Mouse (Mus musculus) forebrain, embryonic 15.5 days (tissue): Measurements from ENCODE around the gene Adcy4. TPM values are rescaled to one million over a fixed set of nuclear protein-coding genes. Genes with fewer than 3 reads are reported as not detected.

Source experiments
- ATAC-seq: fragments of 200-750 bp; cut with Nextera tagmentation; replicated peaks from 2 replicates; pipeline ENCODE4 v1.8.0; 2017; ENCODE audit warnings: mild to moderate bottlenecking, moderate TSS enrichment, moderate library complexity
- H3K27ac ChIP-seq: fragments of 300-500 bp; sonication (generic); replicated peaks from 2 replicates; pipeline ENCODE4 v1.5.1; 2015; ENCODE audit warnings: mild to moderate bottlenecking, inconsistent platforms
- H3K27me3 ChIP-seq: fragments of 300-500 bp; sonication (generic); 2 replicates; pipeline ENCODE4 v1.6.1; 2015; ENCODE audit warnings: inconsistent platforms
- H3K36me3 ChIP-seq: fragments of 300-500 bp; sonication (generic); 2 replicates; pipeline ENCODE4 v1.6.1; 2015; ENCODE audit warnings: mild to moderate bottlenecking, inconsistent platforms
- H3K4me1 ChIP-seq: fragments of 300-500 bp; sonication (generic); 2 replicates; pipeline ENCODE4 v1.6.1; 2015; ENCODE audit warnings: inconsistent platforms
- H3K4me2 ChIP-seq: fragments of 300-500 bp; sonication (generic); replicated peaks from 2 replicates; pipeline ENCODE4 v1.6.1; 2015; ENCODE audit warnings: mild to moderate bottlenecking, inconsistent platforms
- H3K4me3 ChIP-seq: fragments of 300-500 bp; sonication (generic); 2 replicates; pipeline ENCODE4 v1.5.1; 2015; ENCODE audit warnings: mild to moderate bottlenecking, inconsistent platforms
- H3K9ac ChIP-seq: fragments of 300-500 bp; sonication (generic); replicated peaks from 2 replicates; pipeline ENCODE4 v1.6.1; 2015; ENCODE audit warnings: mild to moderate bottlenecking, inconsistent platforms
- H3K9me3 ChIP-seq: fragments of 300-500 bp; sonication (generic); 2 replicates; pipeline ENCODE4 v1.6.1; 2016; ENCODE audit warnings: inconsistent platforms
- WGBS: fragments of 180-500 bp; shearing (Covaris S2); methylation state at CpG from one replicate; pipeline ENCODE4 v1.1.7; 2015; ENCODE audit warnings: mixed read lengths; 5-methylcytosine and 5-hydroxymethylcytosine counted together
- polyA plus RNA-seq: library from polyadenylated mRNA; unstranded; fragments of >200 nt; fragmentation: Nextera tagmentation; extraction: Ambion mirVana; gene quantifications from 2 replicates; pipeline ENCODE4 v1.2.1, GENCODE M21; 2015

Gene Adcy4
- 2.9 and 4.0 TPM in 2 replicates for polyA plus RNA-seq

- peak within 1 kb of the TSS; percentile 10; the same call in 1 of the 2 replicates for H3K9ac ChIP-seq
- H3K36me3 ChIP-seq = no peaks in the 10 kb centered on the region
- peaks cover 15% of the 10 kb centered on the region for H3K4me1 ChIP-seq
- no peak within 1 kb of the TSS; the same call in 1 of the 2 replicates for H3K27ac ChIP-seq
- no peaks in the 10 kb centered on the region for H3K9me3 ChIP-seq
- peak within 1 kb of the TSS; percentile 41 for H3K4me2 ChIP-seq
- H3K27me3 ChIP-seq = peaks cover 73% of the 10 kb centered on the region
- H3K4me3 ChIP-seq = peak within 1 kb of the TSS; percentile 26
- no peak for ATAC-seq
- WGBS = 3% methylated on average over 13 of the region's 13 CpGs
Observed at GRCm38 (mm10) chr14:55783958-55784235, at the start of gene Adcy4. Adcy4 (minus strand) TSS chr14:55784095.

DNA sequence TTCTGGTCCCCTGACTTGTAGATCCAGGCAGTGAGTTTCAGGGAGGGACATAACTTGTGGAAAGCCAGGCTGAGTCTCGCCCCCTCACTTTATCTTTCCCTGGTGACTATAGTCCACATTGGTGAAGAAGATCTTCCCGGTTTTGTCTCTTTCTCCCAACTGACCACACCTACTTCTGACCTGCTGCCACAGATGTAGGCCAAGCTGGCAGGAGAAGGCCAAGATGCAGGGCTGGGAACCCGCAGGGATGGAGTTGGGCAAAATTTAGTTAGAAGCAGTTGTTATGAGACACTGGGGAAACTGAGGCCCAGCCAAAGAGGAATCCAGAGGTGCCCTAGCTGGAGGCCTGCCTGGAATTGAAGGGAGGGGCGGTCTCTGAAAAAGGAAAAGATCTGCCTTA lies 49.2 kb upstream of the Adcy4 start:
- no peak for ATAC-seq
- Histone ChIP-seq H3K36me3 (no peaks in the 10 kb centered on the region), H3K4me3 (no peak overlapping the region), H3K9ac (no peak overlapping the region), H3K4me2 (no peak overlapping the region), H3K27ac (no peak overlapping the region), H3K4me1 (no peaks in the 10 kb centered on the region), H3K27me3 (no peaks in the 10 kb centered on the region), H3K9me3 (no peaks in the 10 kb centered on the region)
- WGBS = 86% methylated on average over 4 of the region's 4 CpGs

- H3K27me3 ChIP-seq = peaks cover 4% of the 10 kb centered on the region; the same call in 1 of the 2 replicates
- no peak overlapping the region for H3K4me2 ChIP-seq
- H3K9ac ChIP-seq = no peak overlapping the region
- H3K36me3 ChIP-seq = no peaks in the 10 kb centered on the region
- WGBS = 91% methylated on average over 4 of the region's 4 CpGs
- no peak overlapping the region for H3K27ac ChIP-seq
- no peaks in the 10 kb centered on the region for H3K9me3 ChIP-seq
- no peak for ATAC-seq
- peaks cover 17% of the 10 kb centered on the region for H3K4me1 ChIP-seq
- no peak overlapping the region for H3K4me3 ChIP-seq
Observed at GRCm38 (mm10) chr14:55830331-55830730, 46.4 kb upstream of the Adcy4 start.

GRCm38 (mm10) chr14:55829854-55830253 lies 46.0 kb upstream of the Adcy4 start:
- Histone ChIP-seq H3K4me1 (peaks cover 22% of the 10 kb centered on the region), H3K4me3 (no peak overlapping the region), H3K4me2 (no peak overlapping the region), H3K9ac (no peak overlapping the region), H3K27me3 (peaks cover 4% of the 10 kb centered on the region; the same call in 1 of the 2 replicates), H3K9me3 (no peaks in the 10 kb centered on the region), H3K36me3 (no peaks in the 10 kb centered on the region), H3K27ac (no peak overlapping the region)
- ATAC-seq = no peak
- 91% methylated on average over 16 of the region's 16 CpGs for WGBS

GRCm38 (mm10) chr14:55828716-55829263 lies 44.9 kb upstream of the Adcy4 start:
- H3K4me1 ChIP-seq = peaks cover 32% of the 10 kb centered on the region
- peaks cover 4% of the 10 kb centered on the region; the same call in 1 of the 2 replicates for H3K27me3 ChIP-seq
- no peak overlapping the region for H3K9ac ChIP-seq
- H3K4me2 ChIP-seq = no peak overlapping the region
- H3K4me3 ChIP-seq = no peak overlapping the region
- H3K36me3 ChIP-seq = no peaks in the 10 kb centered on the region
- ATAC-seq = no peak
- WGBS = 56% methylated on average over 3 of the region's 3 CpGs
- H3K27ac ChIP-seq = no peak overlapping the region
- H3K9me3 ChIP-seq = no peaks in the 10 kb centered on the region

GRCm38 (mm10) chr14:55826551-55827340 lies 42.9 kb upstream of the Adcy4 start:
- H3K27me3 ChIP-seq = peaks cover 4% of the 10 kb centered on the region; the same call in 1 of the 2 replicates
- H3K27ac ChIP-seq = peak overlapping the region; percentile 80; the same call in 1 of the 2 replicates
- no peaks in the 10 kb centered on the region for H3K9me3 ChIP-seq
- peaks cover 45% of the 10 kb centered on the region for H3K4me1 ChIP-seq
- H3K9ac ChIP-seq = peak overlapping the region; percentile 29; the same call in 1 of the 2 replicates
- H3K4me2 ChIP-seq = peak overlapping the region; percentile 92
- 8% methylated on average over 41 of the region's 41 CpGs for WGBS
- H3K36me3 ChIP-seq = no peaks in the 10 kb centered on the region
- peak overlapping the region; percentile 59 for H3K4me3 ChIP-seq
- ATAC-seq = no peak

DNA sequence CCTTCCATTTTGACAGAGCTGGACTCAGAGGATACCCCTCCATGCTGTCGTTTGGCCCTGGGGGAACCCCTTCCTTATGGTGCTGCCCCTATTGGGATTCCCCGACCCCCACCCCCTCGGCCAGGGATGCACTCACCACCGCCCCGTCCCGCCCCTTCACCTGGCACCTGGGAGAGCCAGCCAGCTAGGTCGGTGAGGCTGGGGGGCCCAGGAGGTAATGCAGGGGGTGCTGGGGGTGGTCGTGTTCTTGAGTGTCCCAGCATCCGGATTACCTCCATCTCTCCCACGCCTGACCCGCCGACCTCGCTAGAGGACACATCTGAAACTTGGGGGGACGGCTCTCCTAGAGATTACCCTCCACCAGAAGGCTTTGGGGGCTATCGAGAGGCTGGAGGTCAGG lies 42.2 kb upstream of the Adcy4 start:
- Histone ChIP-seq H3K4me1 (peaks cover 45% of the 10 kb centered on the region), H3K27ac (peak overlapping the region; percentile 80), H3K36me3 (no peaks in the 10 kb centered on the region), H3K4me2 (peak overlapping the region; percentile 92), H3K27me3 (peaks cover 4% of the 10 kb centered on the region; the same call in 1 of the 2 replicates), H3K9ac (peak overlapping the region; percentile 29), H3K9me3 (no peaks in the 10 kb centered on the region), H3K4me3 (peak overlapping the region; percentile 59)
- no peak for ATAC-seq
- WGBS = 5% methylated on average over 15 of the region's 15 CpGs

DNA sequence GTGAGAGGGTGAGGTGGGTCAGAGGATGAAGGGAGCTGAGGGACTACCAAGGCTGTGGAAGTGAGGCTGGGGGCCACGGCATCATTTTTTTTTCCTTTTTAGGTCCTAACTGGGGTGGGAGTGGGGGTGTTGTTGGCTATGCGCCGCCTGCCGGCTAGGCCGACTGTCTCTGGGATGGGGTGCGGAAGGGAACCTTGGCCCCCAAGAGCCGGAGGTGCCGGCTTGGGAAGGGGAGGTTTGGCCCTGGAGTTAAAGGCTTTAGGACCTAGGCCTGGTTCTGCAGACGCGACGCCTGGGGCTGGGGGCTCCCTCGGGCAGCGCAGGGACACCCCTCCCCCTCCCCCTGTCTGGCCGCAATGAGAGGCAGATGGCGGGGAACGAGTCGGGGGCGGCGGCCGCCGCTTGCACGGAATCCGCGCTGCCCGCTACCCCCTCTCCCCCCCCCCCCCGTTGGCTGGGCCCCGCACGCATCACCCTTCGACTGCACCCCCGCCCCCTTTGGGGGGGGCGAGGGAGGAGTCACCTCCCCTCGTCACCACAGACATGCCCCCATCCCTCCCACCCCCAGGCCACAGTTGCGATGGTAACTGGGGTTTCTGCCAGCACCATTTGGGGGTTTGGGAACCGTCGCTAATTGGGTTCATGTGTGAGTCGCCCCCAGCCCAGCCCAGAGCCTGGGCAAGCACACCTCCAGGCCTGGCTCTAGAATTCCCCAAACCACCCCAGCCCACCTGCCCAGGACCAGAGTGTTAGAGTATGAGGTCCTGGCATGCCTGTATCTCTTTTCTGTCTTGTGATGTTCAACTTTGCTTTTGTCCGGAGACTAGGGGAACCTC lies 41.5 kb upstream of the Adcy4 start:
- Histone ChIP-seq H3K4me3 (peak overlapping the region; percentile 59), H3K27ac (peak overlapping the region; percentile 80), H3K27me3 (peaks cover 4% of the 10 kb centered on the region; the same call in 1 of the 2 replicates), H3K4me1 (peaks cover 45% of the 10 kb centered on the region), H3K4me2 (peak overlapping the region; percentile 92), H3K9ac (peak overlapping the region; percentile 51), H3K36me3 (no peaks in the 10 kb centered on the region), H3K9me3 (no peaks in the 10 kb centered on the region)
- ATAC-seq = peak; percentile 40
- WGBS = under 1% methylated on average over 17 of the region's 37 CpGs

GRCm38 (mm10) chr14:55824481-55825215 lies 40.8 kb upstream of the Adcy4 start:
- H3K9ac ChIP-seq = peak overlapping the region; percentile 51
- H3K36me3 ChIP-seq = no peaks in the 10 kb centered on the region
- no peak for ATAC-seq
- H3K4me3 ChIP-seq = peak overlapping the region; percentile 59
- peaks cover 45% of the 10 kb centered on the region for H3K4me1 ChIP-seq
- under 1% methylated on average over 30 of the region's 32 CpGs for WGBS
- peak overlapping the region; percentile 92 for H3K4me2 ChIP-seq
- H3K9me3 ChIP-seq = no peaks in the 10 kb centered on the region
- H3K27ac ChIP-seq = peak overlapping the region; percentile 87
- peaks cover 4% of the 10 kb centered on the region; the same call in 1 of the 2 replicates for H3K27me3 ChIP-seq

- H3K4me1 ChIP-seq = peaks cover 45% of the 10 kb centered on the region
- no peak for ATAC-seq
- H3K9me3 ChIP-seq = no peaks in the 10 kb centered on the region
- peak overlapping the region; percentile 92 for H3K4me2 ChIP-seq
- H3K9ac ChIP-seq = peak overlapping the region; percentile 65; the same call in 1 of the 2 replicates
- peaks cover 4% of the 10 kb centered on the region; the same call in 1 of the 2 replicates for H3K27me3 ChIP-seq
- H3K4me3 ChIP-seq = peak overlapping the region; percentile 59
- no peaks in the 10 kb centered on the region for H3K36me3 ChIP-seq
- peak overlapping the region; percentile 87 for H3K27ac ChIP-seq
- under 1% methylated on average over 10 of the region's 10 CpGs for WGBS
Observed at GRCm38 (mm10) chr14:55824001-55824480, 40.1 kb upstream of the Adcy4 start.
